Mouse (Mus musculus) ES-E14 (cell line): ENCODE measurements at regions not wholly inside any gene's neighbourhood (a gene's known extent, or its start where the extent isn't known, plus 50 kb on each side); places are given as distances from the start of the nearest gene placed in this dataset.

Experiments
- CHD2 ChIP-seq: IDR thresholded peaks from 2 replicates; pipeline ENCODE4 v1.6.1; 2014; ENCODE audit warnings: mild to moderate bottlenecking, low read depth, low read length, inconsistent platforms
- HCFC1 ChIP-seq: IDR thresholded peaks from 2 replicates; pipeline ENCODE4 v1.6.1; 2012; ENCODE audit warnings: low read length, inconsistent platforms, borderline replicate concordance; ENCODE audit not compliant: insufficient read depth
- MAFK ChIP-seq: IDR thresholded peaks from 2 replicates; pipeline ENCODE4 v1.6.1; 2014; ENCODE audit warnings: mild to moderate bottlenecking, low read depth, low read length, inconsistent platforms; ENCODE audit not compliant: insufficient read depth
- ZC3H11A ChIP-seq: IDR thresholded peaks from 2 replicates; pipeline ENCODE4 v1.6.1; 2012; ENCODE audit warnings: low read depth, mild to moderate bottlenecking, inconsistent platforms, low read length, borderline replicate concordance
- ZNF384 ChIP-seq: IDR thresholded peaks from 2 replicates; pipeline ENCODE4 v1.6.1; 2012; ENCODE audit warnings: low read depth, low read length, inconsistent platforms

GRCm38 (mm10) chr2:70908579-70908978 lies 83.1 kb upstream of the Tlk1 start:
- TF ChIP-seq CHD2 (peak; percentile 33; the same call in 1 of the 2 replicates), ZNF384 (no peak), ZC3H11A (no peak), HCFC1 (no peak), MAFK (no peak)
